Mouse (Mus musculus) lung, adult 2 months (tissue): Measurements from ENCODE around the gene Vhl. TPM values are rescaled to one million over a fixed set of nuclear protein-coding genes. Genes with fewer than 3 reads are reported as not detected.
"Not testable (repeated sequence)": the region's sequence is repeated elsewhere in the genome, so short reads cannot be mapped to it uniquely, and the experiment has no call there.

ENCODE experiments used
- DNase-seq: peaks from one replicate; pipeline ENCODE4 v3.0.0; 2022
- H3K4me1 ChIP-seq: fragments of 200-500 bp; 2 replicates; pipeline ENCODE4 v1.6.1; 2011; ENCODE audit warnings: low read length; ENCODE audit not compliant: control insufficient read depth, insufficient read depth
- H3K4me3 ChIP-seq: fragments of 200-500 bp; replicated peaks from 2 replicates; pipeline ENCODE3; 2011; ENCODE audit warnings: low read depth, mild to moderate bottlenecking, control low read depth, low read length; ENCODE audit errors: extremely low read depth
- CTCF ChIP-seq: fragments of 200-500 bp; IDR thresholded peaks from 2 replicates; pipeline ENCODE4 v1.5.1; 2011; ENCODE audit warnings: mild to moderate bottlenecking, low read length, control low read depth; ENCODE audit not compliant: insufficient read depth
- POLR2A ChIP-seq: fragments of 200-500 bp; IDR thresholded peaks from 2 replicates; pipeline ENCODE4 v1.6.1; 2011; ENCODE audit warnings: low read depth, mild to moderate bottlenecking, control low read depth, low read length, borderline replicate concordance; ENCODE audit errors: extremely low read depth
- WGBS: fragments of 180-500 bp; shearing (Covaris S2); methylation state at CpG from one replicate; pipeline ENCODE4 v1.1.7; 2018; 5-methylcytosine and 5-hydroxymethylcytosine counted together
- polyA plus RNA-seq: library from polyadenylated mRNA; depleted of rRNA; stranded (reverse); fragments of >200 nt; gene quantifications from 2 replicates; pipeline ENCODE4 v1.2.3, GENCODE M21; 2012

Vhl gene
- polyA plus RNA-seq, 1 experiment = 25.9 TPM

DNA sequence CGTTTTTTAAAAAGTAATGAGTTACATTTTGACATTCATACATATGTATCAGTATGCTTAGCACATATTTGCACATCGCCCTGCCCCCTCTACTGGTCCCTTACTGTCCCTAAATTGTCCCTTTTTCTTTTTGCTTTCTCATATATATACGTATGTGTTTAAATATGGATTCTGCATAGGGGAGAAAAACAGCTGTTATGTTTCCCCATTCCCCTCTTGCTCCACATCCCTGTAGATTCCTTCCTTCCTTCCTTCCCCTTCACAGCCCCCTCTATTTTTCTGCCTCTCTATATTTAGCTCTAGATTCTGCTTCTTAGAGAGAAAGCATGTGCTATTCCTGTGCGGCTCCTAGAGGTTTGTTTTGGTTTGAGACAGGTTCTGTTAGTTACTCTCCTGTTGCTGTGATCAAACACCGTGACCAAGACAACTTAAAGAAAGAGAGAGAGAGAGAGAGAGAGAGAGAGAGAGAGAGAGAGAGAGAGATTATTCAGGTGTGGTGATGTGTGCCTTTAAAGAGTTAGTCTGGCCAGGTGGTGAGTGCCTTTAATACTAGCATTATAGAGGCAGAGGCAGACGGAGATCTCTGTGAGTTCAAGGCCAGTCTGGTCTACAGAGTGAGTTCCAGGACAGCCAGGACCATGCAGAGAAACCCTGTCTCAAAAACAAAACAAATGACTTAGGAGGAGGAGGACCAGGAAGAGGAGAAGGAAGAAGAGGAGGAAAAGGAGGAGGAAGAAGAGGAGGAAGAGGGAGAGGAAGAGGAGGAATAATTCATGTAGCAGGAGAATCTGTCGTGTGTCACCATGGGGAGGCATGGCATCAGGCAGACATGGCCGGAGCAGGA, 36.1 kb downstream of the Vhl start:
- no peak for DNase-seq
- WGBS = 53% methylated on average over 8 of the region's 8 CpGs
- no peak for TF ChIP-seq CTCF
- no peak for TF ChIP-seq POLR2A
- Histone ChIP-seq H3K4me3 (no peak overlapping the region), H3K4me1 (peaks cover 19% of the 10 kb centered on the region)

DNA sequence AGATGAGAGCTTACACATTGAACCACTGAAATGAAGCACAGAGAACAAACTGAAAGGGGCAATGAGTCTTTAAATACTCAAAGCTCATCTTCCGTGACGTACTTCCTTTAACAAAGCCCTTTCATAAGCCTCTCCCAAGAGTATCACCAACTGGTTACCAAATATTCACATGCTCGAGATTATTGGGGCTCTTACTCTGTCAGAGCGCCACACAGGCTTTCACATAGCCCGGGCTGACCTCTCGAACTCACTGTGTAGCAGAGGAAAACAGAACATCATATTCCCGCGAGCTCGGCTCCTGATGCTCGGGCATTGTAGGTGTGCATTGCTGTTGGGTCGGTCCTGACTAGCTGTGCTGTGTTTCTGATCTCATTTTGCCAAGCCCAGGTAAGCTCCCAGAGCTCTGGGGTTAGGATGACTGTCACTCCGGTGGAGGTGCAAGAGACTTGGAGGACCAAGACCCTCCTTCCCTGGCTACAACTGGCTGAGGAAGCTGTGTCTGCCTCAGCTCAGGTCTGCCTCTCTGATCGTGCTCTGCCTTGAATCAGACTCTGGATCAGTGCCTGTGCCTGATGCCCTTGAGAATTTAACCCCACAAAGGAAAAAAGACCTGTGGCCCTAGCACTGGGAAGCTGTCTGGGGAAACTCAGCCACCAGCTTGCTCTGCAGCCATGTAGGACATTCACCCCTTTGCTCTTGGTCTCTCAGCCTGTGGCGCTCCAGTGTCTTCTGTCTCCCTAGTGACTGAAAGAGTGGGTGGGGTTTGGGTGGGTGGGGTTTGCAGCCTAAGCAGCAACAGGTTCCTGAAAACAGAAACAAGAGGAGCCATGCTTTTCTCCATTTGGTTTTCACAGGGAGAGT, 37.0 kb downstream of the Vhl start:
- no peak overlapping the region for H3K4me3 ChIP-seq
- peak; percentile 37; the same call in 1 of the 2 replicates for TF ChIP-seq POLR2A
- no peak for TF ChIP-seq CTCF
- DNase-seq = no peak
- 53% methylated on average over 14 of the region's 14 CpGs for WGBS
- H3K4me1 ChIP-seq = peaks cover 19% of the 10 kb centered on the region

DNA sequence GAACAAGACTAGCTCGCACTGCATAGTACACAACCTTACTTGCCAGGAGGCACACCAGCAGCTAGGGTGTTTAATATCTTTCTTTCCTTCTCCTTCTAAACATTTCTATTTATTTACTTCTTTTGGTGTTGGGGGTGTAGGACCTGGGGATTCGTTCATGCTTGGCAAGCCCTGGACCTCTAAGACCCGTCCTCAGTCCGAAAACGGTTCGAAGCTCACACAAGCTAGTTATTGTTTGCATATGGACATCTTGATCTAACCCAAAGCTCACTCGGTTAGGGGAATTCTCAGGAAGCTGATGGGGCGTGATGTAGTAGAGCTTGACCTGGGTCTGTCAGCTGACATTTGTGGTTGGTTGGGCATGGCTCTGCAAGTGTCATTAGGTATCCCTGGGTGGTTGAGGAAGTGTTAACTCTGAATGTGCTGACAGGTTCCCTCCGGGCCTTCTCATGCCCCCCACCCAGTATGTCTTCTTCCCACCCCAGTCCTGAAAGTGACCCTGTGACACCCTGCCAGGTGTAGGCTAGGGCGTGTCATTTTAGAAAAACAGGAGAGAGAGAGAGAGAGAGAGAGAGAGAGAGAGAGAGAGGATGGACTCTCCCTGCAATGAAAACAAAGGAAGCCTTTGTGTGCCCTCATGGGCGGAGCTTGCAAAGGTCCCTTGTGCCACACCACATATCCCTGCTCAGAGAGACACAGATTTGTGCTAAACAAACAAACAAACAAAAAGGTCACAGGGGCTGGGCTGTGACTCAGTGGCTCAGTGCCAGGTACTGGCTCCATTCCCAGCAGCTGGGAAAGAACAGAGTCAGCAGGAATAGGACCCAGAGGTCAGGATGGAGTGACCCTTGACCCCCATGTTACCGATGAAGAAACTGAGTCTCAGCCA, 37.8 kb downstream of the Vhl start:
- H3K4me1 ChIP-seq = peaks cover 19% of the 10 kb centered on the region
- no peak for TF ChIP-seq CTCF
- TF ChIP-seq POLR2A = no peak
- 41% methylated on average over 12 of the region's 12 CpGs for WGBS
- no peak overlapping the region for H3K4me3 ChIP-seq
- no peak for DNase-seq

DNA sequence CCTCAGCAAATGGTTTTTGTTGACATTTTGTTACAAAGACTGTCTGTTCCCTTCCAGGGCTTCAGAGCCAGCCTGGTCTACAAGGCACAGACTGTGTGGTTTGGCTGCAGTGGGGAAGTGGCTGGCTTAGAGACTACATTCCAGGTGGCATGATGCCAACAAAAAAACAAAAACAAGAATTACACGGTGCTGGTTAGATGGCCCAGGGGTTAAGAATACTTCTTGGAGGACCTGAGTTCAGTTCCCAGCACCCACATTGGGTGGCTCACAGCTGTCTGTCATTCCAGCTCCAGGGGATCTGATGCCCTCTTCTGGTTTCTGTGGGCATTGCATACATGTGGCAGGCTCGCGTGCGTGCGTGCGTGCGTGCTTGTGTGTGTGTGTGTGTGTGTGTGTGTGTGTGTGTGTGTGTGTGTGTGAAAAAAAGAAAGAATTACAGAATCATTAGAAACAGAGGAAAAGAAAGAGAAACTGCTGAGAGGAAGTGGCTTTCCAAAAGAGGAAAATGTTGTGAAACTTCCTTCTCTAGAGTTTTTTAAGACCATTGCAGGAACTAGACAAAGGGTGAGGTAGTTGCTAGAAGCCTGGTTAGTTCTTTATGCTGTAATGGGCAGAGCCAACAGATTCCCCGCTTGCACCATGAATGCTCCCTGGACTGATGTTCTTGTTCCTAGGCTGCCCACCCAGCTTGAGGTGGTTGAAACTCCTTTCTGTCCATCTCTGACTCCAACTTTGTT, 39.4 kb downstream of the Vhl start:
- no peak for TF ChIP-seq POLR2A
- no peak for TF ChIP-seq CTCF
- Histone ChIP-seq H3K4me3 (no peak overlapping the region), H3K4me1 (peaks cover 15% of the 10 kb centered on the region)
- WGBS = 81% methylated on average over 8 of the region's 8 CpGs
- no peak for DNase-seq

DNA sequence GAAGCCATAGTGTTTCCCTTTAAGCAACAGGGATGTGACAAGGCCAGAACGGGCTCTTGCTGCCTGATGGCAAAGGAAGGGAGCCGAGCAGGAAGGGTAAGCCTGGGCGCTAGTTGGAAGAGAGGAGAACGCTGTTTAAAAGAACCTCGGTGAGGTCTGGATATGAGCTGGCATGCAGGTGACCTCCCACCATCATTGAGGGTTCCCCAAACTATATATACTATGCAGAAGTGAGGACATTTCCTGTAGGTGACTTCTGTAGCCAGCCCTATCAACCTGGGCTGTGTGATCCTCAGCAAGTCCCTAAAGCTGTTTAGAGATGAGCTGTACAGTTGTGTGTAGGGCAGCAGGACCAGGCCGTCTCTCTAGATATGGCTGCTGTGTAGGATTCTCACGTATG, 40.5 kb downstream of the Vhl start:
- Histone ChIP-seq H3K4me1 (peaks cover 20% of the 10 kb centered on the region), H3K4me3 (no peak overlapping the region)
- 81% methylated on average over 7 of the region's 7 CpGs for WGBS
- no peak for TF ChIP-seq CTCF
- no peak for TF ChIP-seq POLR2A
- DNase-seq = no peak

DNA sequence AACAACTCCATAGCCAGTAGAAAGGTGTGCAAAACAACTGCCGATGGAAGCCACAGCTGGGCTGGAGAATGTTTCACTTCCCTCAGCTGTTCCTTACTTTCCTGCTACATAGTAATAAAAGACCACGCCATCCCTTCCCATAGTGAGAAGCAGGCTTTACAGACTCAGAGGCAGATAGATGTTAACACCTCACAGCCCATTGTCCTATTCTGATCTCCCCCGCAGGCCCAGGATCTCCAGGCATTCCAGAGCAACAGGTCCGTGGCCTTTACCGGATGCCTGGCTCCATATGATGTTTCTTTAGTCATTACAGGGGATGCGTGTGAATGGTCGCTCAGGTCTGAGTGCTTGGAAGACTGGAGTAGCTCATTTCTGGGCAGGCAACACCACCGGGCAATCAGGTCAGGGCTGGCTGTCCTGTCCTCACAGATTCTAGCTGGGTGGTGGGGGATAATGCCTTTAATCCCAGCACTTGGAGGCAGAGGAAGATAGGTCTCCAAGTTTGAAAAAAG, 43.9 kb downstream of the Vhl start:
- no peak for TF ChIP-seq POLR2A
- TF ChIP-seq CTCF = no peak
- WGBS = 67% methylated on average over 8 of the region's 8 CpGs
- Histone ChIP-seq H3K4me3 (no peak overlapping the region), H3K4me1 (peaks cover 5% of the 10 kb centered on the region)
- no peak for DNase-seq

DNA sequence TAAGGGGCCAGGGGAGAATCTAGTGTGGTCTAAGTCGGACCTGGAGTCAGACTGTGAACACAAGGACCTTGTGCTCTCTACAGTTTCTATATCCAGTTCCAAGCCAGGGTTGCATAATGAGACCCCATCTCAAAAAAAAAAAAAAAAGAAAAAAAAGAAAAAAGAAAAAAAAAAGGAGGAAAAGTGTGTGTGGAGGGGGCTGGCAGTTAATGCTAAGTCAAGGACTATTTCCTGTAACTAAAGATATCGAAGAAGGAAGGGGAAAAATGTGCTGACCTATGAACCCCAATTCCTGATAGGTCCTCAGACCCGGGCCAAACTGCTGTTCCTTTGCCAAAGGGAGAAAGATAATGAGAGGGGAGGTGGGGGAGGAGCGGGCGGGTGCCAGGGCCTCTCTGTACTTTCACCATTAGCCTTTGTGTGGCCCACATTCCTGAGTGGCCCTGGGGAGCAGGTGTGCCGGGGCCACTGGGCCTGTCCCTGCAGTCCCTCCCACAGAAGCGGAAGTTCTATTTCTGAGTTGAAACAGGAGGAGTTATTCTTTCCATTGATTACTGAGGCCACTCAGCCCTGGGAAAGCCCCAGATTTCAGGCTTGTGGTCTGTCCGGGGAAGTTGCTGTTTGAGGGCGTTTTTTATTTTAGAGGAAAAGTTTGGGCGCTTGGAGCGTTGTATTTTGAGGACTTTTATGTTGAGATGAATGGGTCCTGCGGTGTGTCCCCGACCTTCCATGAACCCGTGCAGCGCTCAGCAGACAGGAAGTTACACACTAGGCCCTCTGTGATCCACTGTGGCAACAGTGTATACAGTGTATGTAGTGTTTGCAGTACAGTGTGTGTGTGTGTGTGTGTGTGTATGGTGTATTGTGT, 44.8 kb downstream of the Vhl start:
- DNase-seq = peak; percentile 40
- H3K4me1 ChIP-seq = peaks cover 5% of the 10 kb centered on the region
- 18% methylated on average over 15 of the region's 15 CpGs for WGBS
- H3K4me3 ChIP-seq = no peak overlapping the region
- TF ChIP-seq CTCF (no peak), POLR2A (no peak)

DNA sequence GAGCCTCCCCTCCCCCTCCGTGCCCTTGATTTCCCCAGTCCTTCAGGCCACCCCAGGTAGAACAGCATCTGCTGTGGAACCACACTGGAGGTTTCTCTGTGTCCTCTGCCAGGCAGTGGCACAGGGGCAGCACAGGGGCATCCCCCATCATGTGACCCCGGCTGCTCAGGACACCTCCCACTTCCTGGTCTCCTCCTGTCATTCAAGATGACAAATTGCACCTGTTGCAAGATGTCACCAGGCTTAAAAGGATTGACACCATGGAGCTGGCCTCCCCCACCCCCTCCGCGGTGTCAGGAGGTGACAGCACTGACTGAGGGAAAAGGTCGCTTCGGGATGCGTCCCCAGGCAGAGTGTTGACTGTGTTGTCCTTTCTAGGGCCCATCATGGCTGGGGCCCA, 46.1 kb downstream of the Vhl start:
- WGBS = 59% methylated on average over 7 of the region's 7 CpGs
- no peak overlapping the region for H3K4me3 ChIP-seq
- peaks cover 7% of the 10 kb centered on the region for H3K4me1 ChIP-seq
- DNase-seq = no peak
- TF ChIP-seq CTCF (no peak), POLR2A (no peak)

DNA sequence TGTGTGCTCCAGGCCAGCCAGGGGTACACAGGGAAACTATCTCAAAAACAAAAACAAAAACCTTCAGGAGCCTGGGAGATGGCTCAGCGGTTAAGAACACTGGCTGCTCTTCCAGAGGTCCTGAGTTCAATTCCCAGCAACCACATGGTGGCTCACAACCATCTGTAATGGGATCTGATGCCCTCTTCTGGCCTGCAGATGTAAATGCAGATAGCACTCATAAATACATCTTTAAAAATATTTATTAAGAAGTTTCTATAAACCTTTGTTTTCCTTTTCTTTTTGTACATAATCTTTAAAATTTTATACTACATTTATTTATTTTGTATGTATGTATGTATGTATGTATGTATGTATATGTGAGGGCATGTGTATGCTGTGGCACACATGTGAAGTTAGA, 48.3 kb downstream of the Vhl start:
- H3K4me3 ChIP-seq, H3K4me1 ChIP-seq, DNase-seq: not testable (repeated sequence)
- WGBS = 79% methylated on average over 1 of the region's 1 CpGs
